Mouse (Mus musculus) left cerebral cortex, postnatal 14 days (tissue): ENCODE data around the gene Sun3. TPM values are rescaled to one million over a fixed set of nuclear protein-coding genes. Genes with fewer than 3 reads are reported as not detected.
A peak's percentile ranks its signal among the peaks of the same experiment; 100 is the strongest.

ENCODE experiments used
- DNase-seq, 2 experiments: peaks; one replicate each; pipeline ENCODE4 v3.0.0; 2021 to 2022; ENCODE audit warnings: low spot score in 2 of 2, mixed read lengths in 1 of 2
- intact Hi-C: fragments of 180-260 bp; cut with DNase I; formaldehyde crosslinking; loops from one replicate; pipeline ENCODE4 v1.15.1; 2025
- long read RNA-seq, 2 experiments: library from polyadenylated mRNA; stranded (forward); transcript quantifications; one replicate each; pipeline ENCODE4 v2.0.0; 2021
- total RNA-seq, 2 experiments: library from RNA; stranded (reverse); gene quantifications; 2 replicates each; pipeline ENCODE4 v1.2.3; 2021

Gene Sun3
- total RNA-seq = not detected
- long read RNA-seq, experiment 1, partial matches to known transcripts = 0 of 1 reads
- long read RNA-seq, experiment 1, other reads (novel, unspliced or antisense) = 1 of 1 reads
- long read RNA-seq, experiment 2 = 0 reads

- no peak for DNase-seq
- intact Hi-C loops = no loop called here
Observed at GRCm38 (mm10) chr11:9048703-9049060, at the start of gene Sun3. Sun3 (minus strand) TSS chr11:9048991.

GRCm38 (mm10) chr11:9076444-9076843 is 27.7 kb upstream of the Sun3 start:
- intact Hi-C loops = no loop called here

GRCm38 (mm10) chr11:9060484-9060883 is 11.7 kb upstream of the Sun3 start:
- intact Hi-C loops = no loop called here
- DNase-seq = no peak

More at GRCm38 (mm10) chr11:9076444-9076843, 27.7 kb upstream of the Sun3 start:
- DNase-seq = no peak

GRCm38 (mm10) chr11:9060029-9060428 is 11.2 kb upstream of the Sun3 start:
- intact Hi-C loops = no loop called here

GRCm38 (mm10) chr11:9057711-9058110 is 8.9 kb upstream of the Sun3 start:
- intact Hi-C loops = no loop called here
- no peak for DNase-seq

More at GRCm38 (mm10) chr11:9060029-9060428, 11.2 kb upstream of the Sun3 start:
- DNase-seq = no peak

GRCm38 (mm10) chr11:9056937-9057336 is 8.1 kb upstream of the Sun3 start:
- intact Hi-C loops = no loop called here

GRCm38 (mm10) chr11:9051895-9052294 is 3.1 kb upstream of the Sun3 start:
- intact Hi-C loops = no loop called here

More at GRCm38 (mm10) chr11:9056937-9057336, 8.1 kb upstream of the Sun3 start:
- DNase-seq = no peak

GRCm38 (mm10) chr11:9050241-9050640 is 1.4 kb upstream of the Sun3 start:
- intact Hi-C loops = no loop called here

More at GRCm38 (mm10) chr11:9051895-9052294, 3.1 kb upstream of the Sun3 start:
- no peak for DNase-seq

GRCm38 (mm10) chr11:9048011-9048702 is 634 bp downstream of the Sun3 start, which contains the start of gene Gm11992:
Gm11992 (plus strand) TSS chr11:9048594.
- DNase-seq = peak; percentile 80 to 84
- intact Hi-C loops = no loop called here

More at GRCm38 (mm10) chr11:9050241-9050640, 1.4 kb upstream of the Sun3 start:
- no peak for DNase-seq

GRCm38 (mm10) chr11:9047044-9047443 is 1.7 kb downstream of the Sun3 start:
- DNase-seq = peak; percentile 18 to 47

GRCm38 (mm10) chr11:9046546-9046945 is 2.2 kb downstream of the Sun3 start:
- intact Hi-C loops = no loop called here
- no peak for DNase-seq

More at GRCm38 (mm10) chr11:9047044-9047443, 1.7 kb downstream of the Sun3 start:
- intact Hi-C loops = no loop called here

- intact Hi-C loops = no loop called here
- DNase-seq = no peak
Observed at GRCm38 (mm10) chr11:9031530-9031929, 17.3 kb downstream of the Sun3 start.

GRCm38 (mm10) chr11:9025211-9025610 is 23.6 kb downstream of the Sun3 start:
- no peak for DNase-seq
- intact Hi-C loops = no loop called here

- no peak for DNase-seq
- intact Hi-C loops = no loop called here
Observed at GRCm38 (mm10) chr11:9024782-9025181, 24.0 kb downstream of the Sun3 start.

GRCm38 (mm10) chr11:9020207-9020606 is 28.6 kb downstream of the Sun3 start:
- intact Hi-C loops = no loop called here
- DNase-seq = no peak

GRCm38 (mm10) chr11:9018491-9019267 is 30.1 kb downstream of the Sun3 start:
- no peak for DNase-seq
- intact Hi-C loops = no loop called here

GRCm38 (mm10) chr11:9014740-9015139 is 34.1 kb downstream of the Sun3 start:
- intact Hi-C loops = no loop called here
- DNase-seq = no peak

GRCm38 (mm10) chr11:9011348-9011747 is 37.4 kb downstream of the Sun3 start:
- intact Hi-C loops = no loop called here
- no peak for DNase-seq

- intact Hi-C loops = no loop called here
- peak; percentile 70 to 73 for DNase-seq
Observed at GRCm38 (mm10) chr11:9010853-9011339, 37.9 kb downstream of the Sun3 start, which contains the start of gene Hus1. Hus1 (minus strand) TSS chr11:9011191.

- intact Hi-C loops = no loop called here
Observed at GRCm38 (mm10) chr11:9010416-9010815, 38.4 kb downstream of the Sun3 start.

More at GRCm38 (mm10) chr11:9010416-9010815, 38.4 kb downstream of the Sun3 start:
- DNase-seq = no peak
